ENCODE assay signal across 8 mouse cellular contexts in genomic region chr8:3220502-3220901, GRCm38 (mm10). TPM values are rescaled to one million over a fixed set of nuclear protein-coding genes. Genes with fewer than 3 reads are reported as not detected.
DNase-seq lines count a peak whose midpoint lies in the region; ATAC-seq lines count a peak whose summit lies in the region.

No protein-coding gene starts in this region.

- H3K27ac ChIP-seq in hindbrain, embryonic 14.5 days = peak overlapping the region; percentile 89
- peak overlapping the region; percentile 59 for H3K27ac ChIP-seq in liver, embryonic 12.5 days
- 0 out of 2 replicates have a peak overlapping the region, but pooled peaks have one; percentile 56 for H3K27ac ChIP-seq in neural tube, embryonic 11.5 days (ENCODE audit: low read depth, low read length)

- H3K36me3 ChIP-seq in hindbrain, embryonic 14.5 days (replicated peaks; ENCODE audit: control insufficient read depth, insufficient read depth) = no peaks in the 10 kb centered on the region
- no peaks in the 10 kb centered on the region for H3K36me3 ChIP-seq in liver, embryonic 12.5 days
- H3K36me3 ChIP-seq in neural tube, embryonic 11.5 days (ENCODE audit: control insufficient read depth, insufficient read depth, low read length) = no peaks in the 10 kb centered on the region

- peak overlapping the region; percentile 70 for H3K9ac ChIP-seq in hindbrain, embryonic 14.5 days
- peak overlapping the region; percentile 44; the same call in 1 of the 2 replicates for H3K9ac ChIP-seq in liver, embryonic 12.5 days
- peak overlapping the region; percentile 70; the same call in 1 of the 2 replicates for H3K9ac ChIP-seq in neural tube, embryonic 11.5 days (ENCODE audit: low read length)

- H3K9me3 ChIP-seq in hindbrain, embryonic 14.5 days (ENCODE audit: control insufficient read depth, low read length) = no peaks in the 10 kb centered on the region
- H3K9me3 ChIP-seq in liver, embryonic 12.5 days (replicated peaks) = no peaks in the 10 kb centered on the region
- no peaks in the 10 kb centered on the region for H3K9me3 ChIP-seq in neural tube, embryonic 11.5 days (ENCODE audit: control insufficient read depth, low read length)

- peak; percentile 28 for DNase-seq in right cerebral cortex, adult 18-20 months
- DNase-seq in right cerebral cortex, postnatal 36 days (ENCODE audit: low spot score in 2 of 2) = no peak
- peak; percentile 55 for DNase-seq in hindbrain, embryonic 14.5 days (ENCODE audit: low spot score)
- DNase-seq in neural tube, embryonic 11.5 days (ENCODE audit: low spot score) = peak; percentile 44
- DNase-seq in ovary, postnatal 10 days (ENCODE audit: low spot score) = no peak
- DNase-seq in ovary, postnatal 36 days (ENCODE audit: low spot score) = no peak

- WGBS in hindbrain, embryonic 14.5 days = 5% methylated on average over 9 of the region's 9 CpGs
- 7% methylated on average over 9 of the region's 9 CpGs for WGBS in liver, embryonic 12.5 days (ENCODE audit: insufficient replicate concordance)
- 8% methylated on average over 9 of the region's 9 CpGs for WGBS in neural tube, embryonic 11.5 days

- H3K4me1 ChIP-seq in hindbrain, embryonic 14.5 days (replicated peaks; ENCODE audit: control insufficient read depth, insufficient read depth, low read length) = peaks cover 12% of the 10 kb centered on the region
- H3K4me1 ChIP-seq in liver, embryonic 12.5 days = peaks cover 78% of the 10 kb centered on the region
- peaks cover 3% of the 10 kb centered on the region; the same call in 1 of the 2 replicates for H3K4me1 ChIP-seq in neural tube, embryonic 11.5 days (ENCODE audit: control insufficient read depth, insufficient read depth, low read length)

- no peaks in the 10 kb centered on the region for H3K27me3 ChIP-seq in hindbrain, embryonic 14.5 days (ENCODE audit: control insufficient read depth, insufficient read depth, low read length)
- no peaks in the 10 kb centered on the region for H3K27me3 ChIP-seq in liver, embryonic 12.5 days (replicated peaks)
- H3K27me3 ChIP-seq in neural tube, embryonic 11.5 days (ENCODE audit: control insufficient read depth, insufficient read depth, low read length) = no peaks in the 10 kb centered on the region

- ATAC-seq in common myeloid progenitor, adult 5-6 weeks (replicated peaks; ENCODE audit: low read depth, poor library complexity, severe bottlenecking) = 0 out of 2 replicates have a peak, but pooled peaks have one; percentile 1
- peak; percentile 78 for ATAC-seq in hindbrain, embryonic 14.5 days (ENCODE audit: low FRiP score)
- ATAC-seq in liver, embryonic 12.5 days = peak; percentile 36; the same call in 1 of the 2 replicates
- ATAC-seq in neural tube, embryonic 11.5 days (ENCODE audit: insufficient read depth, low FRiP score, low TSS enrichment) = peak; percentile 56

- H3K4me2 ChIP-seq in hindbrain, embryonic 14.5 days (replicated peaks) = peak overlapping the region; percentile 57
- peak overlapping the region; percentile 95 for H3K4me2 ChIP-seq in liver, embryonic 12.5 days
- peak overlapping the region; percentile 54 for H3K4me2 ChIP-seq in neural tube, embryonic 11.5 days (ENCODE audit: low read depth)

- peak overlapping the region; percentile 47 for H3K4me3 ChIP-seq in hindbrain, embryonic 14.5 days (replicated peaks; ENCODE audit: low read length)
- H3K4me3 ChIP-seq in liver, embryonic 12.5 days = peak overlapping the region; percentile 62
- peak overlapping the region; percentile 48 for H3K4me3 ChIP-seq in neural tube, embryonic 11.5 days (ENCODE audit: low read depth, low read length)

RNA-seq across cellular contexts. Expression of gene Insr, which starts 58.9 kb away (rescaled TPM):
- 11.4 and 14.8 TPM in 2 replicates for total RNA-seq in common myeloid progenitor, adult 5-6 weeks (2017)
- 49.7 and 54.2 TPM in 2 replicates for polyA plus RNA-seq in hindbrain, embryonic 14.5 days (2014; fragmentation: Nextera tagmentation; extraction: Ambion mirVana)
- polyA plus RNA-seq in liver, embryonic 12.5 days (2016; fragmentation: Nextera tagmentation; extraction: Ambion mirVana) = 18.1 and 20.1 TPM in 2 replicates
- polyA plus RNA-seq in neural tube, embryonic 11.5 days (2014; fragmentation: Nextera tagmentation; extraction: Ambion mirVana) = 43.3 and 43.4 TPM in 2 replicates

Comparison
In these comparisons a context has a peak if more than half of its experiments do, and no peak if none do; other contexts are left out.
1. DNase-seq: peak in right cerebral cortex, adult 18-20 months (single experiment), hindbrain, embryonic 14.5 days (single experiment) and neural tube, embryonic 11.5 days (single experiment); none in right cerebral cortex, postnatal 36 days (0 of 2), ovary, postnatal 10 days (single experiment) and ovary, postnatal 36 days (single experiment).
2. ATAC-seq: peak in every context shown above with its lines; median percentile 78 in hindbrain, embryonic 14.5 days; 56 in neural tube, embryonic 11.5 days; 36 in liver, embryonic 12.5 days; 1 in common myeloid progenitor, adult 5-6 weeks.
3. Peak in every context shown above with its lines, with median percentiles within 50 percentile points of each other: H3K27ac ChIP-seq, H3K4me2 ChIP-seq, H3K4me3 ChIP-seq and H3K9ac ChIP-seq.